Mouse (Mus musculus): ENCODE data around the gene 1700001C19Rik. TPM values are rescaled to one million over a fixed set of nuclear protein-coding genes. Genes with fewer than 3 reads are reported as not detected.

Gene 1700001C19Rik
- not detected in 2 replicates for total RNA-seq (2015; ENCODE audit: low replicate concordance)
- not detected in 2 replicates for total RNA-seq (2017; ENCODE audit: low replicate concordance)

DNA sequence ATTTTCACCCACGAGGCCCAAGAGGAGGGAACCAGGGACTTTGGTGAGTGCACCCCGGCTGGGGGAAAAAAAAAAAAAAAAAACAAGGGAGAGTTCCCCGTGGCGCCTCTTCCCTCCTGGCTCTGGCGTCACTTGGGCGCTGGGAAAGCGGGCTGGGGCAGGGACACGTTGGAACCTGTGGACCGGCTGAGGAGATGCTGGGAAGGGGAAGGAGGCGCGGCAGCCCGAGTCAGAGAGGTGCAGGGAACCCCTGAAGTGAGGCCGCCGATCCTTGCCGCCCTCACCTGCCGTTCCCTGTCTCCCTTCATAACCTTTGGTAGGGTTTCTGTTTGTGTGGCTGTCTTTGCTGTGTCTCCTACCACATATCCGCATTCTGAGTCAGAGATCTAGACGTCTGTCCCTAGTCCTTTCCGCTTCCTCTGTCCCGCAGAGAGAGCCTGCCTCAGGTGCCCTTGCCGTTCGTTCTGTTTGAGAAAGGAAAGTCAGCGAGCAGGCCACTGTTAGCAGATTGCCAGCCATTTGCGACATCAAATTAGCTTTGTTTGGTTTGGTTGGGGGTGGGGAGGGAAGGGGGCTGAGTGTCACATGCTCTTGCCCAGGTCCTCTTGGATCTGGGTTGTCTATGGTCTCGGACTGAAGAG is at the start of gene 1700001C19Rik:
Gene 1700001C19Rik, minus strand, starts transcription at position 470 of the 641 bp plus-strand sequence.
- no peak for ATAC-seq (replicated peaks; ENCODE audit: low FRiP score, poor library complexity, severe bottlenecking)

GRCm38 (mm10) chr17:47485791-47486190 is 48.6 kb upstream of the 1700001C19Rik start:
- no peak for ATAC-seq (replicated peaks; ENCODE audit: low FRiP score, poor library complexity, severe bottlenecking)

- no peak for ATAC-seq (replicated peaks; ENCODE audit: low FRiP score, poor library complexity, severe bottlenecking)
These were observed 47.8 kb upstream of the 1700001C19Rik start for GRCm38 (mm10) chr17:47484993-47485392.

- ATAC-seq (replicated peaks; ENCODE audit: low FRiP score, poor library complexity, severe bottlenecking), result no peak
These were observed 47.2 kb upstream of the 1700001C19Rik start for GRCm38 (mm10) chr17:47484241-47484921.

DNA sequence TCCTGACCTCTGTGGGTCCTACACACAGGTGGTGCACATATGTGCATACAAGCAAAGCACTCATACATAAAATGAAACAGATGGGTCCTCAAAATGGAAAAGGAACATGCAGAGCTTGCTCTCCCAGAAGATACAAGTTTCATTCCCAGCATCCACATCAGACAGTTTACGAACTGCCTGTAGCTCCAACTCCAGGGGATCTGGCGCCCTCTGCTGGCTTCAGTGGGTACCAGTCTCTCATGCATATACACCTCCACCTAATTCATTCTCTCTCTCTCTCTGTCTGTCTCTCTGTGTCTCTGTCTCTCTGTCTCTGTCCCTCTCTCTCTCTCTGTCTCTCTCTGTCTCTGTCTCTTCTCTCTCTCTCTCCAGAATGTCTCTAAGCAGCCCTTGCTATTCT is 45.2 kb upstream of the 1700001C19Rik start:
- peak; percentile 62 for ATAC-seq (replicated peaks; ENCODE audit: low FRiP score, poor library complexity, severe bottlenecking)

DNA sequence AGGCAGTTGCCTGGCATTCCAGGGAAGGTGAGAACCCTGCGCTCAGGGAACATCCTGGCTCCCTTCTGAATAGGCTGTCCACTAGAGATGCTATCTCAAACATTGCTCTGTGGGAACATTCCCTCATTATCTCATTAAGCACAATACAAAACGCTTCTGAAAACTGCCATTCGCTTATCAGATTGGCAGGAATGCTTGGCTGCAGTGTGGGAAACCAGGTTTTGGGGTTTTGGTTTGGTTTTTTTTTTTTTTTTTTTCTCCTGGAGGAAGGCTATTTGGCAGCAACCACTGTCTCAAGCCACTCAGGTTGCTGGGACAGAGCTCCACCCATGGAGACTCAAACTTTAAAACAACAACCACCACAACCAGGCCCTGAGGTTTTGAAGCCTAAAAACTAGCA is 42.7 kb upstream of the 1700001C19Rik start:
- ATAC-seq (replicated peaks; ENCODE audit: low FRiP score, poor library complexity, severe bottlenecking), result no peak

DNA sequence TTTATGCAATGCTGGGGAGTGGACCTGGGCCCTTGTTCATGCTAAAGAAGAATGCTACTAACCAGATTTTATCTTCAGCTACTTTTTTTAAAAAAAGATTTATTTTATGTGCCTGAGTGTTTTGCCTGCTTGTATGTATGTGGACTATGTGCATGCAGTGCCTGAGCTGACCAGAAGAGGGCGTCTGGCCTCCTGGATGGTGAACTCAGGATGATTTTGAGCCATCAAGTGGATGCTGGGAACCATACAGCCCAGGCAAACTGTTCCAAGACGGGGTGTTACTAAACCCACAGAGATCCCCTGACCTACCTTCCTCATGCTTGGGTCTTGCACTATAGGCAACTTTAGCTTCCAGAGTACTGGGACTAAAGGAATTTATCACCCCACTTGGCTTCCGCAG is 38.5 kb upstream of the 1700001C19Rik start:
- ATAC-seq (replicated peaks; ENCODE audit: low FRiP score, poor library complexity, severe bottlenecking), result peak; percentile 68

GRCm38 (mm10) chr17:47475181-47475580 is 38.0 kb upstream of the 1700001C19Rik start:
- ATAC-seq (replicated peaks; ENCODE audit: low FRiP score, poor library complexity, severe bottlenecking), result no peak

GRCm38 (mm10) chr17:47474250-47474649 is 37.1 kb upstream of the 1700001C19Rik start:
- ATAC-seq (replicated peaks; ENCODE audit: low FRiP score, poor library complexity, severe bottlenecking), result no peak

- peak; percentile 72 for ATAC-seq (replicated peaks; ENCODE audit: low FRiP score, poor library complexity, severe bottlenecking)
These were observed 36.3 kb upstream of the 1700001C19Rik start for GRCm38 (mm10) chr17:47473434-47473974.

DNA sequence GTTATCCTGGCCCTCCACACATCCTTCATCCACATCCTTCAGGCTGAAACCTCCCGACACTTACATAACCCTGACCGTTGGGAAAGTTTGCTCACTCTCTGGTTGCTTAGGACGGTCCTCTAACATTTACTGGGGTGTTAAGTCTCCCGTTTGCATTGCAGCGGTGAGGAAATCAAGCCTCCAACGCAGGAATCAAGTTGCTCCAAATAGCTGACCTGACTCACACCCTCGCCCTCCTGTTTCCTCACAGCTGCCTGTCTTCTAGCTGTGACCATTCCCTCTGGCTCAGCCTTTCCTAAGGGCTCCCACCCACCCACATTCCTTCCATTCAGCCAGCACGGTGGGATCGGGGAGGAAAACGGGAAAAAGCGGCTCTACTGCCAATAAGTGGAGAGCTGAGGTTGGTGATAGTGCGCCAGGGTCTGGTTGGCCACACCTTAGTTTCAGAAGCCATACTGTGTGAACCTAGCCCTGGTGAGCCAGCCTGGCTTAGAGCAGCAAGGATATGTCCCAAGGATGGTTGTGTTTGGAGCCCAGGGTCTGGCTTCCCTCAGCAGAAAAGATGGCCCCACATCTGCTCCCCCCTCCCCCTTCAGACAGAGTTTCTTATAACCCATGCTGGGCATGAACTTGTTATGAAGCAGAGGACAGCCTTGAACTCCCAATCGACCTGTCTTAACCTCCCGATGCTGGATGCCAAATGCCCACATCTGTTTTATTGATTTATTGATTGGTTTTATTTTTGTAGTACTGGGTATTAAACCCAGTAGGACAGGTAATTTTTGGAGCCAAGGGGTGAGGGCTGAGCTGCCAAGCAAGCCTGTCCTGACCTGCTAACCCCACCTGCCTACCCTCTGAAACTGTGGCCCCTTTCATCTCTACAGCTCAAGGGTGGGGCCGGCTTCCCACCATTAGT is 35.5 kb upstream of the 1700001C19Rik start:
- no peak for ATAC-seq (replicated peaks; ENCODE audit: low FRiP score, poor library complexity, severe bottlenecking)

GRCm38 (mm10) chr17:47470686-47471085 is 33.5 kb upstream of the 1700001C19Rik start:
- no peak for ATAC-seq (replicated peaks; ENCODE audit: low FRiP score, poor library complexity, severe bottlenecking)

GRCm38 (mm10) chr17:47470121-47470520 is 32.9 kb upstream of the 1700001C19Rik start:
- no peak for ATAC-seq (replicated peaks; ENCODE audit: low FRiP score, poor library complexity, severe bottlenecking)

DNA sequence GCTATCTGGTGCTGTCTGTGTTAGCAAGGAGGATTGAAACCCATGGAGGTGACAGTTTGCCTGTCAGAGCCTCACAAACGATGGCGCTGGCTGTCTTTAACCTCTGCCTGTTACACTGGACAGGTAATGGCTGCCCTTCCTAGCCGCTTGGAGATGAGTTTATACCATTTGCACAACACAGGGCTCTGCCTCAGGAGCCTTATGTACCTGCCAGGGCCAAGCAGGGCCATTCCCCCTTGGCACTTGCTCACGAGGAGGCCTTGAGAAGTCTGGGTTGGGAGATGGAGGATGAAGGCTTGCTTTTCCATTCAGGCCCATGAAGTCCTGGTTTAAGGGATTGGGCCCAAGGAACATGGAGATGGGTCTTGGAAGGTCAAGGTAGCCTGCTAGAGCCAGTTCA is 32.5 kb upstream of the 1700001C19Rik start:
- no peak for ATAC-seq (replicated peaks; ENCODE audit: low FRiP score, poor library complexity, severe bottlenecking)

DNA sequence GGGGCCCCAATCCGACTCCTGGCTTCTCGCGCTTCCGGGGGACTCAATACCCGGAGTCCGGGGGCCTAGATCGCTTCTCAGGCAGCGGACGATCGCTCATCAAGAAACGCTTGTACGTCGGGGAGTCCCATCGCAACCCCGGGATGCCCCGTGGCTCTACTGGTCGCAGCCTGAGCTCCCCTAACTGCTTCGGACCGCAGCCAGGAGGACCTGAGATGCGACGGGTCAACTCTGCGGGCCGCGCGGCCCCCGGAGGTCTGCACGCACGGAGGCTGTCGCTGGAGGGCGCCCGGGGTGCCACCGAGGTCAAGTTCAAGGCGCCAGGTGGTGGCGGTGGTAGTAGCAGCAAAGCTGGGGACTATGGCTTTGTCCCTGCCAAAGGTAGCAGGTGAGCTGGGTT is 31.3 kb upstream of the 1700001C19Rik start:
- no peak for ATAC-seq (replicated peaks; ENCODE audit: low FRiP score, poor library complexity, severe bottlenecking)

GRCm38 (mm10) chr17:47468063-47468462 is 30.9 kb upstream of the 1700001C19Rik start:
- no peak for ATAC-seq (replicated peaks; ENCODE audit: low FRiP score, poor library complexity, severe bottlenecking)

DNA sequence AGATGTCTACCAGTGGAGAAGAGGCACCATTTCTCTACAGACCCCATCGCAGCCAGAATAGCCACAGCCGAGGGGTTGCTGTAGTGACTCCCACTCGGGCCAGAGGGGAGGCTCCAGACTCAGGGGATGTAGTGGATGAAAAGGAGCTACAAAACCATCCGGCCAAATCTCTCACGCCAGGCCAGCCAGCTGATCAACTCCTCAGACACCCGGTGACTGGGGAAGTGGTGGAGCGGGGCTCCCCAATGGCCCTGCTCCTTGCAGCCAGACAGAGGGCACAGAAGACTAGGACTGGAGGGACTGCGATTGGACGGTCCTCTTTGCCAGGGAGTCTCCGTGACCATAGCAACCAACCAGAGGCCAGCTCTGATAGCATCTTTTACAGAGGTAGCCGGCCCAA is 30.5 kb upstream of the 1700001C19Rik start:
- ATAC-seq (replicated peaks; ENCODE audit: low FRiP score, poor library complexity, severe bottlenecking), result no peak

- ATAC-seq (replicated peaks; ENCODE audit: low FRiP score, poor library complexity, severe bottlenecking), result no peak
These were observed 29.1 kb upstream of the 1700001C19Rik start for GRCm38 (mm10) chr17:47466284-47466683.

DNA sequence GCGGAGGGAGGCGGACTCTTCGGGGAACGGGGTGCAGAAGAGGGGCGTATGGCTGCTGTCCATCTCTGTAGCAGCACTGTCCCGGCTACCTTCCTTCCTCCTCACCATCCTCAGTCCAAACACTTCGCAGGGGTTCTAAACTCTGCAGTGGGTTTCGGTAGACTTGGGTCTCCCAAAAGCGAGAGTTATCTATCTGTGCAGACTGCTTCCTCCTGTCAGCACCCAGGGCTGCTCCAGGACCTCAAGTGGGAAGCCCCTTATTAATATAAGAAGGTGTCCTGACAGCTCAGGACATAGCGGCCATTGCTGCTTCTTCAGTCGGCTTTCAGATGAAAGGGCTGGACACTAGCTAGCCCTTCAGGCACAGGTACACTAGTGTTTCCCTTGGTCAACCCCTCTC is 27.8 kb upstream of the 1700001C19Rik start:
- ATAC-seq (replicated peaks; ENCODE audit: low FRiP score, poor library complexity, severe bottlenecking), result no peak

Measured in erythroblast, adult 5-6 weeks (primary cell).